Mouse (Mus musculus) cortical plate, adult 2 months (tissue): ENCODE results near the gene Tas2r107. TPM values are rescaled to one million over a fixed set of nuclear protein-coding genes. Genes with fewer than 3 reads are reported as not detected.
"Not testable (repeated sequence)": the region's sequence is repeated elsewhere in the genome, so short reads cannot be mapped to it uniquely, and the experiment has no call there.

Experiments
- H3K27ac ChIP-seq: fragments of 200-500 bp; 2 replicates; pipeline ENCODE4 v1.5.1; 2012; ENCODE audit warnings: low read length, control low read depth, inconsistent platforms; ENCODE audit not compliant: insufficient read depth
- H3K4me1 ChIP-seq: fragments of 200-500 bp; 2 replicates; pipeline ENCODE4 v1.6.1; 2011; ENCODE audit warnings: low read length; ENCODE audit not compliant: control insufficient read depth, insufficient read depth
- H3K4me3 ChIP-seq: fragments of 200-500 bp; 2 replicates; pipeline ENCODE4 v1.5.1; 2011; ENCODE audit warnings: mild to moderate bottlenecking, low read length, control low read depth; ENCODE audit not compliant: insufficient read depth
- CTCF ChIP-seq: fragments of 200-500 bp; IDR thresholded peaks from 2 replicates; pipeline ENCODE4 v1.5.1; 2011; ENCODE audit warnings: mild to moderate bottlenecking, control low read depth, low read length; ENCODE audit not compliant: insufficient read depth; ENCODE audit errors: extremely low read depth
- POLR2A ChIP-seq: fragments of 200-500 bp; IDR thresholded peaks from 2 replicates; pipeline ENCODE4 v1.6.1; 2011; ENCODE audit warnings: mild to moderate bottlenecking, low read length, control low read depth; ENCODE audit not compliant: insufficient read depth; ENCODE audit errors: extremely low read depth
- polyA plus RNA-seq: library from polyadenylated mRNA; depleted of rRNA; stranded (reverse); fragments of >200 nt; gene quantifications from 2 replicates; pipeline ENCODE4 v1.2.3, GENCODE M21; 2012; rRNA removed

The Tas2r107 gene
- polyA plus RNA-seq: not detected in 2 replicates

- Histone ChIP-seq H3K27ac (no peak within 1 kb of the TSS), H3K4me1 (no peaks in the 10 kb centered on the region), H3K4me3 (no peak within 1 kb of the TSS)
- no peak for TF ChIP-seq POLR2A
- TF ChIP-seq CTCF: no peak
These were observed at the start of gene Tas2r107 for GRCm38 (mm10) chr6:131660049-131660448. Tas2r107 (minus strand) TSS chr6:131660149.

GRCm38 (mm10) chr6:131689963-131690362 is 30.0 kb upstream of the Tas2r107 start, which contains the start of gene Tas2r114:
Tas2r114 (minus strand) TSS chr6:131690063.
- TF ChIP-seq POLR2A: no peak
- H3K4me1 ChIP-seq: no peaks in the 10 kb centered on the region
- H3K4me3 ChIP-seq: no peak within 1 kb of the TSS
- H3K27ac ChIP-seq: no peak within 1 kb of the TSS

GRCm38 (mm10) chr6:131687395-131687794 is 27.4 kb upstream of the Tas2r107 start, which contains the start of gene Tas2r105:
Tas2r105 (minus strand) TSS chr6:131687495.
- Histone ChIP-seq H3K4me1 (no peaks in the 10 kb centered on the region), H3K4me3 (no peak within 1 kb of the TSS), H3K27ac (no peak within 1 kb of the TSS)
- TF ChIP-seq POLR2A: no peak
- TF ChIP-seq CTCF: no peak

- H3K27ac ChIP-seq: no peak within 1 kb of the TSS
- H3K4me1 ChIP-seq: no peaks in the 10 kb centered on the region
- H3K4me3 ChIP-seq: no peak within 1 kb of the TSS
- TF ChIP-seq CTCF: no peak
- TF ChIP-seq POLR2A: no peak
These were observed 25.7 kb upstream of the Tas2r107 start, which contains the start of gene Tas2r104 for GRCm38 (mm10) chr6:131685644-131686043. Tas2r104 (minus strand) TSS chr6:131685744.

GRCm38 (mm10) chr6:131678786-131679185 is 18.8 kb upstream of the Tas2r107 start, which contains the start of gene Tas2r106:
Tas2r106 (minus strand) TSS chr6:131678886.
- no peak for TF ChIP-seq POLR2A
- no peaks in the 10 kb centered on the region for H3K4me1 ChIP-seq
- no peak within 1 kb of the TSS for H3K27ac ChIP-seq
- no peak within 1 kb of the TSS for H3K4me3 ChIP-seq

- TF ChIP-seq POLR2A (no peak), CTCF (no peak)
- H3K27ac ChIP-seq: no peak within 1 kb of the TSS
- H3K4me1 ChIP-seq: no peaks in the 10 kb centered on the region
- no peak within 1 kb of the TSS for H3K4me3 ChIP-seq
These were observed 29.1 kb downstream of the Tas2r107 start, which contains the start of gene Tas2r130 for GRCm38 (mm10) chr6:131630812-131631211. Tas2r130 (minus strand) TSS chr6:131630912.

- not testable (repeated sequence) for H3K4me1 ChIP-seq
These were observed 50.0 kb downstream of the Tas2r107 start for GRCm38 (mm10) chr6:131609956-131610355.

More at GRCm38 (mm10) chr6:131609956-131610355, 50.0 kb downstream of the Tas2r107 start:
- H3K27ac ChIP-seq, H3K4me3 ChIP-seq: not testable (repeated sequence)

Other genes with a start within 250 kb of the Tas2r107 start
- gene 5430401F13Rik, start 173.7 kb downstream of the Tas2r107 start, polyA plus RNA-seq: not detected in 2 replicates
- gene Gm6619, start 173.7 kb downstream of the Tas2r107 start, polyA plus RNA-seq: not detected in 2 replicates
- not detected in 2 replicates for gene Tas2r130, start 29.2 kb downstream of the Tas2r107 start, polyA plus RNA-seq
- not detected in 2 replicates for gene Tas2r106, start 18.7 kb upstream of the Tas2r107 start, polyA plus RNA-seq
- gene Tas2r104, start 25.6 kb upstream of the Tas2r107 start, polyA plus RNA-seq: not detected in 2 replicates
- not detected in 2 replicates for gene Tas2r105, start 27.3 kb upstream of the Tas2r107 start, polyA plus RNA-seq
- gene Tas2r114, start 29.9 kb upstream of the Tas2r107 start, polyA plus RNA-seq: not detected in 2 replicates